Mouse (Mus musculus) ES-Bruce4 (cell line): ENCODE data around the gene Cnksr3. TPM values are rescaled to one million over a fixed set of nuclear protein-coding genes. Genes with fewer than 3 reads are reported as not detected.

Experiments used
- H3K27ac ChIP-seq: 2 replicates; pipeline ENCODE4 v1.5.1; 2012; ENCODE audit warnings: low read length, inconsistent platforms; ENCODE audit not compliant: insufficient read depth
- H3K27me3 ChIP-seq: 2 replicates; pipeline ENCODE4 v1.6.1; 2012; ENCODE audit warnings: mild to moderate bottlenecking, low read length, inconsistent platforms; ENCODE audit not compliant: control insufficient read depth, poor library complexity, insufficient read depth, severe bottlenecking
- H3K36me3 ChIP-seq: 2 replicates; pipeline ENCODE4 v1.6.1; 2012; ENCODE audit warnings: inconsistent platforms, mild to moderate bottlenecking, low read length, moderate library complexity; ENCODE audit not compliant: control insufficient read depth, poor library complexity, insufficient read depth, severe bottlenecking
- H3K4me1 ChIP-seq: one replicate; pipeline ENCODE4 v1.8.1; 2011; ENCODE audit warnings: low read length; ENCODE audit not compliant: control insufficient read depth, insufficient read depth
- H3K4me3 ChIP-seq: 2 replicates; pipeline ENCODE4 v1.5.1; 2011; ENCODE audit warnings: low read depth, mild to moderate bottlenecking, low read length
- H3K9ac ChIP-seq: 2 replicates; pipeline ENCODE4 v1.6.1; 2012; ENCODE audit warnings: low read depth, mild to moderate bottlenecking, inconsistent platforms; ENCODE audit not compliant: poor library complexity, severe bottlenecking
- H3K9me3 ChIP-seq: replicated peaks from 2 replicates; pipeline ENCODE4 v1.6.1; 2012; ENCODE audit warnings: mild to moderate bottlenecking, low read length, inconsistent platforms; ENCODE audit not compliant: control insufficient read depth, poor library complexity, insufficient read depth, severe bottlenecking
- CTCF ChIP-seq: IDR thresholded peaks from one replicate; pipeline ENCODE4 v1.8.1; 2011; ENCODE audit warnings: low read depth, low read length
- EP300 ChIP-seq: IDR thresholded peaks from 2 replicates; pipeline ENCODE4 v1.6.1; 2011; ENCODE audit warnings: low read depth, low read length; ENCODE audit not compliant: insufficient read depth
- POLR2A ChIP-seq: IDR thresholded peaks from one replicate; pipeline ENCODE4 v1.8.1; 2011; ENCODE audit warnings: low read length; ENCODE audit not compliant: insufficient read depth
- polyA plus RNA-seq: library from polyadenylated mRNA; stranded (reverse); fragments of >200 nt; gene quantifications from 2 replicates; pipeline ENCODE4 v1.2.4, GENCODE M21; 2011; ENCODE audit warnings: low read depth; ENCODE audit not compliant: missing spikeins, insufficient read depth, insufficient read length

The Cnksr3 gene
- polyA plus RNA-seq, 1 experiment: 12.0 TPM

- no peaks in the 10 kb centered on the region for H3K27me3 ChIP-seq
- H3K9me3 ChIP-seq: no peaks in the 10 kb centered on the region
- no peak overlapping the region for H3K27ac ChIP-seq
- no peak overlapping the region for H3K9ac ChIP-seq
- H3K4me3 ChIP-seq: no peak overlapping the region
- TF ChIP-seq CTCF (no peak), POLR2A (no peak), EP300 (no peak)
- H3K36me3 ChIP-seq: no peaks in the 10 kb centered on the region
- H3K4me1 ChIP-seq: no peaks in the 10 kb centered on the region
These were observed 9.5 kb downstream of the Cnksr3 start for GRCm38 (mm10) chr10:7202576-7202975.

- Histone ChIP-seq H3K9ac (no peak overlapping the region), H3K9me3 (no peaks in the 10 kb centered on the region), H3K27me3 (no peaks in the 10 kb centered on the region), H3K4me3 (no peak overlapping the region), H3K4me1 (peaks cover 2% of the 10 kb centered on the region), H3K27ac (no peak overlapping the region), H3K36me3 (no peaks in the 10 kb centered on the region)
- no peak for TF ChIP-seq EP300
- TF ChIP-seq POLR2A: no peak
These were observed 11.4 kb downstream of the Cnksr3 start for GRCm38 (mm10) chr10:7200665-7201064.

DNA sequence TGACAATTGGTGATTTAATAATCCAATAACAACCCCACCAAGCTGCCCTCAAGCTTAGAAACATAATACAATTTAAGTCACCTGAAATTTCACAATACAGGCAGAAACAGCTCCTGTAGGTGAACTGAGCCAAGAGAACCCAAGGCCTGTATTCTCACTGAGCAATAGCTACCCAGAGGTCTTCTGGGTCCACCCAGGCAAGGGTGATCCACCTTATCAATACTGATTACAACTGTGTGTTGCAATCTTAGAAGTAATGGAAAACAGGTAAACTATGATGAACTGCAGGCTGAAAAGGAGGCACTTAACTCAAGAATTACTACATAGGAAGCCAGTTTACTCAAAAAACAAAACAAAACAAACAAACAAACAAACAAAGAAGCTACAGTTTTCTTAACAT lies 13.8 kb downstream of the Cnksr3 start:
- H3K4me1 ChIP-seq: peaks cover 2% of the 10 kb centered on the region
- no peak overlapping the region for H3K9ac ChIP-seq
- no peaks in the 10 kb centered on the region for H3K27me3 ChIP-seq
- TF ChIP-seq POLR2A (no peak), CTCF (no peak), EP300 (no peak)
- H3K9me3 ChIP-seq: no peaks in the 10 kb centered on the region
- no peak overlapping the region for H3K4me3 ChIP-seq
- H3K36me3 ChIP-seq: no peaks in the 10 kb centered on the region
- no peak overlapping the region for H3K27ac ChIP-seq

DNA sequence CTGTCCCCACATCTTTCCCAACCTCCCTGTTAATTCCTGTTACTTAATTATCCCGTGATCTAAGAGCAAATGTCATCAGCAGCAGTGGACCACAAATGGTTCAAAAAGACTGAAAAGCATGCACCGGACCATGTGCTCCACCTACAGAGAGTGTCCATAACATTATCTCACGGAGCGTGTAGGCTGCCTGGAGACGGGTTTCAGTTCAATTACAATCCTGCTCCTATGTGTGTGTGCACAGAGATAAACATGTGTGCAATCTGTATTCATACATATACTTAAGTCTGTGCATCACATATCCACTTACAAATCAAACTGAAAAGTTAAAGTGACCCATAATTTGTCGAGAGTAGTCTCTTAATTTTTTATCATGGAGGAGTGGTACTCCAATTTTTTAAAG lies 14.3 kb downstream of the Cnksr3 start:
- no peak for TF ChIP-seq EP300
- TF ChIP-seq CTCF: no peak
- TF ChIP-seq POLR2A: no peak
- no peaks in the 10 kb centered on the region for H3K36me3 ChIP-seq

GRCm38 (mm10) chr10:7196668-7197400 lies 15.2 kb downstream of the Cnksr3 start:
- H3K9me3 ChIP-seq: no peaks in the 10 kb centered on the region
- no peaks in the 10 kb centered on the region for H3K36me3 ChIP-seq
- H3K27ac ChIP-seq: no peak overlapping the region
- no peaks in the 10 kb centered on the region for H3K27me3 ChIP-seq
- peaks cover 7% of the 10 kb centered on the region for H3K4me1 ChIP-seq
- TF ChIP-seq EP300: no peak
- TF ChIP-seq CTCF: no peak
- no peak for TF ChIP-seq POLR2A
- H3K9ac ChIP-seq: no peak overlapping the region
- no peak overlapping the region for H3K4me3 ChIP-seq

More for the DNA sequence above, 14.3 kb downstream of the Cnksr3 start:
- Histone ChIP-seq H3K27ac (no peak overlapping the region), H3K9me3 (no peaks in the 10 kb centered on the region), H3K4me3 (no peak overlapping the region), H3K9ac (no peak overlapping the region), H3K4me1 (peaks cover 2% of the 10 kb centered on the region), H3K27me3 (no peaks in the 10 kb centered on the region)

DNA sequence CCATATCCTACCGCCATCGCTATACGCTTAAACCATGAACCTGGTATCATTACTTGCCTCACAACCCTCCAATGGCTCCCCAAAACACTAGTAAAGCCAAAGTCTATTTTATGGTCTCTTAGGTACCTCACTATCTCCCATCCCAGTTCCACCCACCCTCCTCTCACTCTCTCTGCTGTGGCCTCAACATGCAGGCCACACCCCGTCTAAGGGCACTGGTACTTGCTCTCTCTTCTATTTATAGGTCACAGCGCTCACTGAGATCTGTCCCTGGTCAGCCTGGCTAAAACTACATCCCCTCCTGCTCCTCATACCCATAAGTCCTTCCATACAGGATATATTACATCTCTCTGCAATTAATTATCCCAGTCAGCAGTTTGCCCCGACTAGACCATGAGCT lies 16.1 kb downstream of the Cnksr3 start:
- Histone ChIP-seq H3K36me3 (no peaks in the 10 kb centered on the region), H3K9ac (no peak overlapping the region), H3K4me3 (no peak overlapping the region), H3K9me3 (no peaks in the 10 kb centered on the region), H3K27ac (no peak overlapping the region), H3K27me3 (no peaks in the 10 kb centered on the region), H3K4me1 (peaks cover 7% of the 10 kb centered on the region)
- TF ChIP-seq EP300: no peak
- TF ChIP-seq CTCF: no peak
- no peak for TF ChIP-seq POLR2A
